Mouse (Mus musculus) cortical plate, adult 2 months (tissue): ENCODE results near the gene Abcg4.

Experiments used
- CTCF ChIP-seq: fragments of 200-500 bp; IDR thresholded peaks from 2 replicates; pipeline ENCODE4 v1.5.1; 2011; ENCODE audit warnings: mild to moderate bottlenecking, control low read depth, low read length; ENCODE audit not compliant: insufficient read depth; ENCODE audit errors: extremely low read depth
- POLR2A ChIP-seq: fragments of 200-500 bp; IDR thresholded peaks from 2 replicates; pipeline ENCODE4 v1.6.1; 2011; ENCODE audit warnings: mild to moderate bottlenecking, low read length, control low read depth; ENCODE audit not compliant: insufficient read depth; ENCODE audit errors: extremely low read depth

DNA sequence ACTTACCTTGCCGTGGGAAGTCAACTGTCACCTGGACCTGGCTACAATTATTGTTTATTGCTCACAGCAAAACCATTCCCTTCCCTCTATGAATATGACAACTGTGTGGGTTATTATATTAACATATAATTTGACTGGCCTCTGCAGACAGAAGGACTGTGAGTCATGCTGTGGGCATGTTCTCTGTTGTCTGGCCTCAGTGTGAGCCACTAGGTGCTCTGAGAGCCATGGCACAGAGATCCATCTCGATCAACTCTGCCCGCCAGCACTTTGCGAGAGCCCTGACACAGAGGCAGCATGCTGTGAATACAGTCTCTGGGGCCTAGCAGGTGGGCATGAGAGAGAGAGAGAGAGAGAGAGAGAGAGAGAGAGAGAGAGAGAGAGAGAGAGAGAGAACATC, 18.4 kb downstream of the Abcg4 start:
- TF ChIP-seq CTCF: no peak
- no peak for TF ChIP-seq POLR2A
